Mouse (Mus musculus) testis, adult 2 months (tissue): ENCODE measurements around the gene Arhgap30.

Experiments
- CTCF ChIP-seq: fragments of 200-500 bp; IDR thresholded peaks from 2 replicates; pipeline ENCODE4 v1.5.1; 2012; ENCODE audit warnings: low read depth, mild to moderate bottlenecking, inconsistent platforms, low read length, moderate library complexity; ENCODE audit not compliant: control insufficient read depth, insufficient read depth, insufficient replicate concordance
- POLR2A ChIP-seq: fragments of 200-500 bp; IDR thresholded peaks from 2 replicates; pipeline ENCODE4 v1.6.1; 2012; ENCODE audit warnings: low read depth, mild to moderate bottlenecking, inconsistent platforms, low read length, moderate library complexity; ENCODE audit not compliant: control insufficient read depth

DNA sequence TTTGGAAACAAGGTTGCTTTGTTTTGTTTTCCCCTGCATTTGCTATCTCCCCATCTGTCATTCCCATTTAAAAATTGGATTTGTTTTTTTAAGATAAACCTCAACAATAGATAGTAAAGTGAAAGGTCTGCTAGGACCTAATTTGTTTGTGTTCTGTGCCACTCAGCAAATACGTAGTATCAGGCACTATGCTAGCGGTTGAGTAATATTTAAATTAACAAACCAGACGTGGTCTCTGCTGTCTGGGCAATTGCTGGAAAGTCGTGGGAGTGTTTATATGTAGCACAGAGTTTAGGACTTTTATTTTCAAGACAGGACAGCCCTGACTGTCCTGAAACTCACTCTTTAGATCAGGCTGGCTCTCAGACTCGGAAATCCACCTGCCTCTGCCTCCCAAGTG is 63.8 kb downstream of the Arhgap30 start:
- TF ChIP-seq CTCF (no peak), POLR2A (no peak)
